Mouse (Mus musculus): Measurements from ENCODE around the gene Brd1.

Brd1 gene

GRCm38 (mm10) chr15:88733834-88734571 lies at the start of gene Brd1:
Gene Brd1, minus strand, starts transcription at chr15:88734233.
- no peak for TF ChIP-seq GATA4 (IDR thresholded peaks at IDR 0.05; ENCODE audit: insufficient replicate concordance, low read length)

- no peak for TF ChIP-seq GATA4 (IDR thresholded peaks at IDR 0.05; ENCODE audit: insufficient replicate concordance, low read length)
Measured at GRCm38 (mm10) chr15:88768537-88768936, 34.5 kb upstream of the Brd1 start.

- TF ChIP-seq GATA4 (IDR thresholded peaks at IDR 0.05; ENCODE audit: insufficient replicate concordance, low read length): no peak
Measured at GRCm38 (mm10) chr15:88761551-88761950, 27.5 kb upstream of the Brd1 start.

DNA sequence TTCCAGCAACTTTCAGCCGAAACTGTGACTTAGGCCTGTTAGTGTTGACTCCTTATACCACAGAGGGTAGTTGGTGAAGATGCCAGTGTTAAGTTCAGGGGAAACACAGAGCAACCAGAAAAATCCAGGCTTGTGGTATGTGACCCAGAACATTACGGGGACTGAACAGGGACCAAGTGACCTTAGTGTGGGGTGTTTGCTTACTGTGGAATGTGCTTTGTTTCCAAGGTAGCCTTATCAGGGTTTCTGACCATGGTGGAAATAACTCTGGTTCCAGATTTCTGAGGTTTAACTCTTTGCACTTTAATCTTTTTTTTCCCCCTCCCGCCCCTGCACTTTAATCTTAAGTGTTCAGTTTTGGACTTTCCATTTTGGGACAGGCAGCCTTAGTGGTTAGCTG lies 24.0 kb upstream of the Brd1 start:
- TF ChIP-seq GATA4 (IDR thresholded peaks at IDR 0.05; ENCODE audit: insufficient replicate concordance, low read length): no peak

- TF ChIP-seq GATA4 (IDR thresholded peaks at IDR 0.05; ENCODE audit: insufficient replicate concordance, low read length): no peak
Measured at GRCm38 (mm10) chr15:88755761-88756160, 21.7 kb upstream of the Brd1 start.

- no peak for TF ChIP-seq GATA4 (IDR thresholded peaks at IDR 0.05; ENCODE audit: insufficient replicate concordance, low read length)
Measured at GRCm38 (mm10) chr15:88754896-88755295, 20.9 kb upstream of the Brd1 start.

GRCm38 (mm10) chr15:88752403-88752733 lies 18.3 kb upstream of the Brd1 start:
- no peak for TF ChIP-seq GATA4 (IDR thresholded peaks at IDR 0.05; ENCODE audit: insufficient replicate concordance, low read length)

DNA sequence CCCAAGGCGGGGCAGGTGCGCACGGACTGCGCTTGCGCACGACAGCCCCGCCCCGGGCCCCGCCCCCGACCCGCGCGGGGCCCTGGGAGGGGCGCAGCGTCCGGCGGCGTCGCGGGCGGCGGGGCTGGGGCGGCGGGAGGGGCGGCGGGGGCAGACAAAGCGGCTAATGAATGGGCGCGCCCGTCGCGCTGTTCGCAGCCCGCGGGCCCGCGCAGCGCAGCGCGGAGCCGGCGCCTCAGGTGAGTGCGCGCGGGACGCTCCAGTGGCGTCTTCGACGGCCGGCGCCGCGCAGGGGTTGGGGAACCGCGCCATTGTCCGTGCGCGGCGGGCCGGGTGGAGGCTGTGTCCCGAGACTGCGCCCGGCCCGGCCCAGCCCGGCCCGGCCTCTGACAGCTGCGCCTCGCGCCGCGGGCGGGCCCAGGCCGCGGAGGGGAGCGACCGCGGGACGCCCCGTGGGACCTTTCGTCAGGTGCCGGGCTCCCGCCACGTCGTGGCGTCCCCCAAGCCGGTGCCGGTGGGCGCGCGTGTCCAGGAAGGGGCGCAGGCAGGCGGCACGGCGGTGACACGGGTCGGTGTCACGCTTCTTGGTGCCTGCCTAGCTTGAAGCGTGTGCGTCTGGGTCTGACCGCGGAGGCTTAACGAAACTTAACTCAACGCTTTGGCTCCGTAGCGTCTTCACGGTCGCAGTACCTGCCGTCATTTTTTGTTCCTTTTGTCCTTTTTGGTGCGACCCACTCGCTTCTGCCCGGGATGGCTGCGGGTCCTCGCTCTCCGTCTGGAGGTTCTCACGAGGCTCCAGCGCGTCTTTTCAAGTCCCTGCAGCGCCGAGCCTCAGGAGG lies 17.8 kb upstream of the Brd1 start, which contains the start of gene Zbed4:
Gene Zbed4 (plus strand): TSS at position 97 of the 839 bp plus-strand sequence.
- TF ChIP-seq GATA4 (IDR thresholded peaks at IDR 0.05; ENCODE audit: insufficient replicate concordance, low read length): no peak

- no peak; the same call in 1 of the 2 replicates for TF ChIP-seq GATA4 (IDR thresholded peaks at IDR 0.05; ENCODE audit: insufficient replicate concordance, low read length)
Measured at GRCm38 (mm10) chr15:88750677-88751563, 16.9 kb upstream of the Brd1 start.

- no peak for TF ChIP-seq GATA4 (IDR thresholded peaks at IDR 0.05; ENCODE audit: insufficient replicate concordance, low read length)
Measured at GRCm38 (mm10) chr15:88750032-88750431, 16.0 kb upstream of the Brd1 start.

GRCm38 (mm10) chr15:88745926-88746325 lies 11.9 kb upstream of the Brd1 start:
- no peak for TF ChIP-seq GATA4 (IDR thresholded peaks at IDR 0.05; ENCODE audit: insufficient replicate concordance, low read length)

DNA sequence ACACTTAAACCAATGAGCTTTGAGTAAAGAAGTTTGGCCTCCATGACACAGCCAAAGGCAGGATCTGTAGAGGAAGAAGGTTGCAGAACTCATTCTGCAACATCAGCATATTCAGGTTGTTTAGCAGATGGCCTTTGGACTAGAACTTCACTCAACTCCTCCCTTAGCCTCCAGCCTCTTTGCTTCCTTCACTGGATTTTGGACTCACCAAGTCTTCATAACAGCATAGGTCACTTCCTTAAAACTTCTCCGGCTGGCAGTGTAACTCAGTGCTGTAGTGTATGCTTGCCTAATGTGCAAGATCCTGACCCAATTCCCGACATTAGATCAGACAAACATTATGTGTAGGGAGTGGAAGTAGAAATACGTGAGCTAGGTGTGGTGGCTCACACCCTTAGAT lies 11.3 kb upstream of the Brd1 start:
- no peak for TF ChIP-seq GATA4 (IDR thresholded peaks at IDR 0.05; ENCODE audit: insufficient replicate concordance, low read length)

- TF ChIP-seq GATA4 (IDR thresholded peaks at IDR 0.05; ENCODE audit: insufficient replicate concordance, low read length): no peak
Measured at GRCm38 (mm10) chr15:88741366-88741765, 7.3 kb upstream of the Brd1 start.

DNA sequence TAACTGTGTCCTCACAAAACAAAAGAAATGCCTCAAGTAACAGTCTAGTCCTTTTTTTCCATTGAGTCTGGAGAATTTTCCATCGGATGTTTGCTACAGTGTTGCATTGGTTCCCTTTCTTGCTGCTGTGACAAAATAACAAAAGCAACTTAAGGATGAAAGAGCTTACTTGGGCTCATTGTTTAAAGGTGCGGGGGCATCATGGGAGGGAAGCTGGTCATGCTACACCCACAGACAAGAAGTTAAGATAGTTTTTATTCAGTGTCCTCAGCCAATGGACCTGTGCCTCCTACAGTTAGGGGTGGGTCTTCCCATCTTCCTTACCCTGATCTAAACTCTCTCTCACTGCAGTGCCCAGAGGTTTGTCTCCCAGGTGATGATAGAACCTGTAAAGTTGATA lies 4.4 kb upstream of the Brd1 start:
- TF ChIP-seq GATA4 (IDR thresholded peaks at IDR 0.05; ENCODE audit: insufficient replicate concordance, low read length): no peak

- TF ChIP-seq GATA4 (IDR thresholded peaks at IDR 0.05; ENCODE audit: insufficient replicate concordance, low read length): no peak
Measured at GRCm38 (mm10) chr15:88736166-88736565, 2.1 kb upstream of the Brd1 start.

Measured in liver, adult (tissue).